Mouse (Mus musculus) lung, postnatal 0 days (tissue): ENCODE results near the gene Prr19. TPM values are rescaled to one million over a fixed set of nuclear protein-coding genes. Genes with fewer than 3 reads are reported as not detected.
"Not testable (repeated sequence)": the region's sequence is repeated elsewhere in the genome, so short reads cannot be mapped to it uniquely, and the experiment has no call there.

Source experiments
- ATAC-seq: fragments of 200-750 bp; cut with Nextera tagmentation; 2 replicates; pipeline ENCODE4 v1.8.0; 2017; ENCODE audit warnings: moderate library complexity
- DNase-seq: peaks from one replicate; pipeline ENCODE4 v3.0.0-alpha.2; 2016; ENCODE audit warnings: low spot score
- H3K27ac ChIP-seq: fragments of 300-500 bp; sonication (generic); 2 replicates; pipeline ENCODE4 v1.5.1; 2014; ENCODE audit warnings: antibody characterized with exemption, mild to moderate bottlenecking, low read length, mixed read lengths
- H3K27me3 ChIP-seq: fragments of 300-500 bp; sonication (generic); replicated peaks from 2 replicates; pipeline ENCODE4 v1.6.1; 2014; ENCODE audit warnings: low read length, mixed read lengths; ENCODE audit not compliant: insufficient read depth
- H3K36me3 ChIP-seq: fragments of 300-500 bp; sonication (generic); 2 replicates; pipeline ENCODE4 v1.6.1; 2014; ENCODE audit warnings: low read length, mixed read lengths; ENCODE audit not compliant: insufficient read depth
- H3K4me1 ChIP-seq: fragments of 300-500 bp; sonication (generic); 2 replicates; pipeline ENCODE4 v1.6.1; 2014; ENCODE audit warnings: antibody characterized with exemption, low read depth, low read length, mixed read lengths; ENCODE audit not compliant: insufficient read depth
- H3K4me2 ChIP-seq: fragments of 300-500 bp; sonication (generic); replicated peaks from 2 replicates; pipeline ENCODE4 v1.6.1; 2014; ENCODE audit warnings: low read depth, mild to moderate bottlenecking, low read length, moderate library complexity, mixed read lengths
- H3K4me3 ChIP-seq: fragments of 300-500 bp; sonication (generic); 2 replicates; pipeline ENCODE4 v1.5.1; 2014; ENCODE audit warnings: low read depth, low read length
- H3K9ac ChIP-seq: fragments of 300-500 bp; sonication (generic); replicated peaks from 2 replicates; pipeline ENCODE4 v1.6.1; 2014; ENCODE audit warnings: low read depth, mild to moderate bottlenecking
- H3K9me3 ChIP-seq: fragments of 300-500 bp; sonication (generic); 2 replicates; pipeline ENCODE4 v1.6.1; 2016; ENCODE audit warnings: low read length, mixed read lengths
- CTCF ChIP-seq: IDR thresholded peaks from 2 replicates; pipeline ENCODE4 v1.5.1; 2016; ENCODE audit warnings: antibody characterized with exemption, mild to moderate bottlenecking
- EP300 ChIP-seq: IDR thresholded peaks from 2 replicates; pipeline ENCODE4 v1.6.1; 2016; ENCODE audit warnings: antibody characterized with exemption, mild to moderate bottlenecking, control low read depth
- WGBS: fragments of 180-500 bp; shearing (Covaris S2); extraction: QIAGEN DNeasy Blood & Tissue Kit; methylation state at CpG from one replicate; pipeline ENCODE4 v1.1.7; 2014; 5-methylcytosine and 5-hydroxymethylcytosine counted together
- polyA plus RNA-seq: library from polyadenylated mRNA; unstranded; fragments of >200 nt; fragmentation: Nextera tagmentation; extraction: Ambion mirVana; gene quantifications from 2 replicates; pipeline ENCODE4 v1.2.1, GENCODE M21; 2015

The Prr19 gene
- polyA plus RNA-seq, 1 experiment from 2014 or later = not detected

GRCm38 (mm10) chr7:25323219-25323618, 22.0 kb downstream of the Prr19 start:
- ATAC-seq (no peak), DNase-seq (no peak)
- H3K4me2 ChIP-seq = no peak overlapping the region
- no peak overlapping the region for H3K4me3 ChIP-seq
- no peak for TF ChIP-seq EP300
- TF ChIP-seq CTCF = no peak
- 68% methylated on average over 2 of the region's 2 CpGs for WGBS
- H3K9me3 ChIP-seq = no peaks in the 10 kb centered on the region
- H3K9ac ChIP-seq = no peak overlapping the region
- no peak overlapping the region for H3K27ac ChIP-seq
- no peaks in the 10 kb centered on the region for H3K4me1 ChIP-seq
- H3K27me3 ChIP-seq = no peaks in the 10 kb centered on the region
- no peaks in the 10 kb centered on the region for H3K36me3 ChIP-seq

DNA sequence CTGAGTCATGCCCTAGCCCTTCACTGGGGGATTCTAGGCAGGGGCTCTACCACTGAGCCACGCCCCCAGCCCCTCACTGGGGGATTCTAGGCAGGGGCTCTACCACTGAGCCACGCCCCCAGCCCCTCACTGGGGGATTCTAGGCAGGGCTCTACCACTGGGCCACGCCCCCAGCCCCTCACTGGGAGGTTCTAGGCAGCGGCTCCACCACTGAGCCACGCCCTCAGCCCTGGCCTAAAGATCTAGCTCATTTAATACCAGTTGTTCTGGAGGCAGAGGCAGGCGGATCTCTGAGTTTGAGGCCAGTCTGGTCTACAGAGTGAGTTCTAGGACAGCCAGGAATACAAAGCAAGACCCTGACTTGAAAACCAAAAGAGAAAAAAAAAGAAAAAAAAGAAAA, 24.2 kb downstream of the Prr19 start:
- H3K4me3 ChIP-seq, H3K4me2 ChIP-seq, H3K4me1 ChIP-seq, H3K9ac ChIP-seq, H3K27me3 ChIP-seq, H3K9me3 ChIP-seq, H3K36me3 ChIP-seq, H3K27ac ChIP-seq, DNase-seq, ATAC-seq: not testable (repeated sequence)
- 93% methylated on average over 6 of the region's 6 CpGs for WGBS

DNA sequence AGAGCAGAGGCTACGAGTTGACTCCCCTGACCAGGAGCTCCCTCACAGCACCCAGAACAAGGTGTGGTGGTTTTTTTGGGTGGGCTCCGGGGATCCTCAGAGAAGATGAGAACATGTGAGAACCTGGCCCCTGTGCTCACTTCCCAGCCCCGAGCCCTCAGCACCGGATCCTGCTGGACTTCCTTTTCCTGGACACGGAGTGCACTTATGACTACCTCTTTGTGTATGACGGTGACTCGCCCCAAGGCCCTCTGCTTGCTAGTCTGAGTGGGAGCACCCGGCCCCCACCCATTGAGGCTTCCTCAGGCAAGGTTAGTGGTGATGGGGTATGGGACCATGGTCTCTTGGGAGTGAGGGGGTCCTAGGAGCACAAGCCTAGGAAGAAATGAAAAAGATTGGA, 25.0 kb downstream of the Prr19 start:
- no peak overlapping the region for H3K9ac ChIP-seq
- H3K27ac ChIP-seq = no peak overlapping the region
- H3K9me3 ChIP-seq = no peaks in the 10 kb centered on the region
- no peaks in the 10 kb centered on the region for H3K36me3 ChIP-seq
- H3K4me1 ChIP-seq = no peaks in the 10 kb centered on the region
- no peaks in the 10 kb centered on the region for H3K27me3 ChIP-seq
- TF ChIP-seq CTCF (no peak), EP300 (no peak)
- DNase-seq = no peak
- WGBS = 44% methylated on average over 8 of the region's 8 CpGs
- ATAC-seq = peak; percentile 55
- H3K4me3 ChIP-seq = no peak overlapping the region
- no peak overlapping the region for H3K4me2 ChIP-seq

DNA sequence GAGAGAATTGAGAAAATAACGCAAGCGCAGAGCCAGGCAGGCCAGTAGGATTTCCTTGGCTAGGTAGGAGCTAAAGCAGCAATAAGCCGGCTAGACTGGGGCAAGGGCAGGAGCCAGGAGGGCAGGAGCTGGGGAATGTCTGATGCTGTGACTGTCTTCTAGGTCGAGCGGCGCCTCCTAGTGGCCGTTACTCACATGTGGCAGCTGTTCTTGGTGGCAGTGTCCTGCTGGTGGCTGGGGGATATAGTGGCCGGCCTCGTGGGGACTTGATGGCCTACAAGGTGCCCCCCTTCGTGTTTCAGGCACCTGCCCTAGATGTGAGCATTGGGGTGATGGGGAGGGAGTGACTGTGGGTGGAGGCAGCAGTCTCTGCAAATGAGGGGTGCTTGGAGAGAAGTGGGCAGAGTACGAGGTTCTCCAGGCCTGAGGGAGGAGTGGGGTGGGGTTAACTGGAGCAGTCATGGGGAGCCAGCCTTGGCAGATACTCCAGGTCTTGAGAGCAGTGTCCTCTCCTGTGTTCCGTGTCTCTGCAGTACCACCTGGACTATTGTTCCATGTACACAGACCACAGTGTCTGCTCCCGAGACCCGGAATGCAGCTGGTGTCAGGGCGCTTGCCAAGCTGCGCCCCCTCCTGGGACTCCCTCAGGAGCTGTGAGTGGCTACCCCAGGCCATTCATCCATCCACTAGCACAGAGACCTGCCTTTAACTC, 32.5 kb downstream of the Prr19 start:
- Histone ChIP-seq H3K9ac (no peak overlapping the region), H3K4me3 (no peak overlapping the region), H3K36me3 (no peaks in the 10 kb centered on the region), H3K27ac (no peak overlapping the region), H3K9me3 (no peaks in the 10 kb centered on the region), H3K4me2 (no peak overlapping the region), H3K4me1 (no peaks in the 10 kb centered on the region), H3K27me3 (no peaks in the 10 kb centered on the region)
- DNase-seq = peak; percentile 88
- 41% methylated on average over 16 of the region's 16 CpGs for WGBS
- ATAC-seq = peak; percentile 82
- TF ChIP-seq CTCF (peak; percentile 96), EP300 (no peak)

DNA sequence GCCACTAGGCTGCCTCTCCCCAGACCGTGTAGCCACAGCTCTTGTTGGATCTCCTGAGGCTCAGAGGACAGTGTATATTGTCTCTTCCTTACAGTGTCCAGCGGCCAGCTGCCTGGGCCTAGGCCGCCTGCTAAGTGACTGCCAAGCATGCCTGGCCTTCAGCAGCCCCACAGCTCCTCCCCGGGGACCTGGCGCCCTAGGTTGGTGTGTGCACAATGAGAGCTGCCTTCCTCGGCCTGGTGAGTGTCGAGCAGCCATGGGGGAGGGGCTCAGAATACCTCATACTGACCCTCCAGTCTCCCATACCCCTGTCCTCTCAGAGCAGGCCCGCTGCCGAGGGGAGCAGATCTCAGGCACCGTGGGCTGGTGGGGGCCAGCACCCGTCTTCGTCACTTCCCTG, 33.3 kb downstream of the Prr19 start:
- TF ChIP-seq CTCF (no peak), EP300 (no peak)
- WGBS = 82% methylated on average over 12 of the region's 12 CpGs
- Histone ChIP-seq H3K4me1 (no peaks in the 10 kb centered on the region), H3K9me3 (no peaks in the 10 kb centered on the region), H3K9ac (no peak overlapping the region), H3K36me3 (no peaks in the 10 kb centered on the region), H3K27ac (no peak overlapping the region), H3K4me2 (no peak overlapping the region), H3K4me3 (no peak overlapping the region), H3K27me3 (no peaks in the 10 kb centered on the region)
- no peak for ATAC-seq
- DNase-seq = no peak

GRCm38 (mm10) chr7:25339329-25339728, 38.1 kb downstream of the Prr19 start:
- H3K36me3 ChIP-seq = peaks cover 4% of the 10 kb centered on the region; the same call in 1 of the 2 replicates
- ATAC-seq (no peak), DNase-seq (no peak)
- no peak overlapping the region for H3K4me3 ChIP-seq
- no peaks in the 10 kb centered on the region for H3K27me3 ChIP-seq
- 80% methylated on average over 9 of the region's 9 CpGs for WGBS
- H3K9me3 ChIP-seq = no peaks in the 10 kb centered on the region
- no peak overlapping the region for H3K9ac ChIP-seq
- H3K27ac ChIP-seq = no peak overlapping the region
- TF ChIP-seq EP300 (no peak), CTCF (no peak)
- no peak overlapping the region for H3K4me2 ChIP-seq
- no peaks in the 10 kb centered on the region for H3K4me1 ChIP-seq
